Mouse (Mus musculus) neural tube, embryonic 13.5 days (tissue): ENCODE measurements around the gene Sgms1. TPM values are rescaled to one million over a fixed set of nuclear protein-coding genes. Genes with fewer than 3 reads are reported as not detected.

Source experiments
- ATAC-seq: fragments of 200-750 bp; cut with Nextera tagmentation; 2 replicates; pipeline ENCODE4 v1.8.0; 2017; ENCODE audit warnings: low read depth, mild to moderate bottlenecking, moderate TSS enrichment, moderate library complexity
- H3K27ac ChIP-seq: fragments of 300-500 bp; sonication (generic); replicated peaks from 2 replicates; pipeline ENCODE4 v1.5.1; 2015; ENCODE audit warnings: moderate library complexity, mild to moderate bottlenecking, inconsistent platforms
- H3K27me3 ChIP-seq: fragments of 300-500 bp; sonication (generic); 2 replicates; pipeline ENCODE4 v1.6.1; 2015; ENCODE audit warnings: mild to moderate bottlenecking, inconsistent platforms
- H3K36me3 ChIP-seq: fragments of 300-500 bp; sonication (generic); 2 replicates; pipeline ENCODE4 v1.6.1; 2015; ENCODE audit warnings: mild to moderate bottlenecking, inconsistent platforms
- H3K4me1 ChIP-seq: fragments of 300-500 bp; sonication (generic); replicated peaks from 2 replicates; pipeline ENCODE4 v1.6.1; 2015; ENCODE audit warnings: inconsistent platforms
- H3K4me2 ChIP-seq: fragments of 300-500 bp; sonication (generic); 2 replicates; pipeline ENCODE4 v1.6.1; 2015; ENCODE audit warnings: inconsistent platforms, mild to moderate bottlenecking, moderate library complexity
- H3K4me3 ChIP-seq: fragments of 300-500 bp; sonication (generic); 2 replicates; pipeline ENCODE4 v1.5.1; 2015; ENCODE audit warnings: mild to moderate bottlenecking, inconsistent platforms
- H3K9ac ChIP-seq: fragments of 300-500 bp; sonication (generic); 2 replicates; pipeline ENCODE4 v1.6.1; 2015; ENCODE audit warnings: moderate library complexity, mild to moderate bottlenecking, inconsistent platforms
- H3K9me3 ChIP-seq: fragments of 300-500 bp; sonication (generic); 2 replicates; pipeline ENCODE4 v1.6.1; 2016; ENCODE audit warnings: inconsistent platforms
- WGBS: fragments of 180-500 bp; shearing (Covaris S2); methylation state at CpG from one replicate; pipeline ENCODE4 v1.1.7; 2015; 5-methylcytosine and 5-hydroxymethylcytosine counted together
- polyA plus RNA-seq: library from polyadenylated mRNA; unstranded; fragments of >200 nt; fragmentation: Nextera tagmentation; extraction: Ambion mirVana; gene quantifications from 2 replicates; pipeline ENCODE4 v1.2.1, GENCODE M21; 2015

Gene Sgms1
- polyA plus RNA-seq, 1 experiment from 2014 or later, result 18.7 TPM

- ATAC-seq, result no peak
- peaks cover 8% of the 10 kb centered on the region for H3K4me1 ChIP-seq
- WGBS, result 95% methylated on average over 8 of the region's 8 CpGs
- H3K9me3 ChIP-seq, result no peaks in the 10 kb centered on the region
- no peak overlapping the region for H3K9ac ChIP-seq
- no peak overlapping the region for H3K27ac ChIP-seq
- H3K27me3 ChIP-seq, result no peaks in the 10 kb centered on the region
- 0 out of 2 replicates have a peak, but pooled peaks cover 4% of the 10 kb centered on the region for H3K36me3 ChIP-seq
- no peak overlapping the region for H3K4me3 ChIP-seq
- H3K4me2 ChIP-seq, result no peak overlapping the region
Measured at GRCm38 (mm10) chr19:32393758-32394450, 4.4 kb upstream of the Sgms1 start.

GRCm38 (mm10) chr19:32393092-32393745 lies 3.7 kb upstream of the Sgms1 start:
- no peak for ATAC-seq
- Histone ChIP-seq H3K4me2 (no peak overlapping the region), H3K9ac (no peak overlapping the region), H3K9me3 (no peaks in the 10 kb centered on the region), H3K4me3 (no peak overlapping the region), H3K36me3 (0 out of 2 replicates have a peak, but pooled peaks cover 4% of the 10 kb centered on the region), H3K27me3 (no peaks in the 10 kb centered on the region), H3K4me1 (peaks cover 8% of the 10 kb centered on the region), H3K27ac (no peak overlapping the region)
- 89% methylated on average over 4 of the region's 4 CpGs for WGBS

GRCm38 (mm10) chr19:32391441-32391840 lies 1.9 kb upstream of the Sgms1 start:
- ATAC-seq, result no peak
- H3K27ac ChIP-seq, result no peak overlapping the region
- no peaks in the 10 kb centered on the region for H3K9me3 ChIP-seq
- no peaks in the 10 kb centered on the region for H3K27me3 ChIP-seq
- 95% methylated on average over 3 of the region's 3 CpGs for WGBS
- no peak overlapping the region for H3K4me3 ChIP-seq
- no peak overlapping the region for H3K9ac ChIP-seq
- H3K36me3 ChIP-seq, result 0 out of 2 replicates have a peak, but pooled peaks cover 4% of the 10 kb centered on the region
- H3K4me2 ChIP-seq, result no peak overlapping the region
- H3K4me1 ChIP-seq, result peaks cover 20% of the 10 kb centered on the region

GRCm38 (mm10) chr19:32390116-32390515 lies 602 bp upstream of the Sgms1 start:
- Histone ChIP-seq H3K4me3 (peak overlapping the region; percentile 86), H3K27me3 (no peaks in the 10 kb centered on the region), H3K27ac (peak overlapping the region; percentile 97), H3K36me3 (0 out of 2 replicates have a peak, but pooled peaks cover 4% of the 10 kb centered on the region), H3K4me1 (peaks cover 23% of the 10 kb centered on the region), H3K9ac (peak overlapping the region; percentile 95), H3K9me3 (no peaks in the 10 kb centered on the region), H3K4me2 (peak overlapping the region; percentile 90)
- WGBS, result 88% methylated on average over 7 of the region's 7 CpGs
- ATAC-seq, result no peak

GRCm38 (mm10) chr19:32388191-32388921 lies 1.2 kb downstream of the Sgms1 start:
- Histone ChIP-seq H3K9me3 (no peaks in the 10 kb centered on the region), H3K4me1 (peaks cover 23% of the 10 kb centered on the region), H3K4me2 (peak overlapping the region; percentile 90), H3K27me3 (no peaks in the 10 kb centered on the region), H3K4me3 (peak overlapping the region; percentile 86), H3K27ac (peak overlapping the region; percentile 97), H3K9ac (peak overlapping the region; percentile 95), H3K36me3 (0 out of 2 replicates have a peak, but pooled peaks cover 4% of the 10 kb centered on the region)
- peak; percentile 93 for ATAC-seq
- WGBS, result under 1% methylated on average over 73 of the region's 75 CpGs

- peak; percentile 38 for ATAC-seq
- Histone ChIP-seq H3K9me3 (no peaks in the 10 kb centered on the region), H3K9ac (peak overlapping the region; percentile 95), H3K27me3 (no peaks in the 10 kb centered on the region), H3K4me2 (peak overlapping the region; percentile 90), H3K36me3 (0 out of 2 replicates have a peak, but pooled peaks cover 4% of the 10 kb centered on the region), H3K4me3 (peak overlapping the region; percentile 86), H3K27ac (peak overlapping the region; percentile 97), H3K4me1 (peaks cover 23% of the 10 kb centered on the region)
- WGBS, result under 1% methylated on average over 55 of the region's 74 CpGs
Measured at GRCm38 (mm10) chr19:32387403-32388190, 1.9 kb downstream of the Sgms1 start.

- peaks cover 24% of the 10 kb centered on the region for H3K4me1 ChIP-seq
- peak overlapping the region; percentile 90 for H3K4me2 ChIP-seq
- WGBS, result 23% methylated on average over 19 of the region's 19 CpGs
- H3K4me3 ChIP-seq, result peak overlapping the region; percentile 86
- ATAC-seq, result no peak
- H3K27me3 ChIP-seq, result no peaks in the 10 kb centered on the region
- no peak overlapping the region for H3K27ac ChIP-seq
- no peaks in the 10 kb centered on the region for H3K9me3 ChIP-seq
- H3K9ac ChIP-seq, result peak overlapping the region; percentile 95
- H3K36me3 ChIP-seq, result 0 out of 2 replicates have a peak, but pooled peaks cover 4% of the 10 kb centered on the region
Measured at GRCm38 (mm10) chr19:32386556-32387402, 2.7 kb downstream of the Sgms1 start.

- ATAC-seq, result no peak
Measured at GRCm38 (mm10) chr19:32383738-32384137, 5.8 kb downstream of the Sgms1 start.

GRCm38 (mm10) chr19:32381511-32381961 lies 8.0 kb downstream of the Sgms1 start:
- Histone ChIP-seq H3K4me3 (no peak overlapping the region), H3K4me1 (peaks cover 37% of the 10 kb centered on the region), H3K9ac (no peak overlapping the region), H3K36me3 (no peaks in the 10 kb centered on the region), H3K9me3 (no peaks in the 10 kb centered on the region), H3K4me2 (no peak overlapping the region), H3K27ac (0 out of 2 replicates have a peak overlapping the region, but pooled peaks have one; percentile 42), H3K27me3 (no peaks in the 10 kb centered on the region)
- no peak; the same call in 1 of the 2 replicates for ATAC-seq
- WGBS, result 44% methylated on average over 3 of the region's 3 CpGs

More at GRCm38 (mm10) chr19:32383738-32384137, 5.8 kb downstream of the Sgms1 start:
- Histone ChIP-seq H3K9ac (no peak overlapping the region), H3K9me3 (no peaks in the 10 kb centered on the region), H3K27me3 (no peaks in the 10 kb centered on the region), H3K27ac (no peak overlapping the region), H3K36me3 (no peaks in the 10 kb centered on the region), H3K4me2 (no peak overlapping the region), H3K4me3 (no peak overlapping the region), H3K4me1 (peaks cover 31% of the 10 kb centered on the region)
- 91% methylated on average over 8 of the region's 8 CpGs for WGBS

- no peak overlapping the region for H3K4me2 ChIP-seq
- H3K27me3 ChIP-seq, result no peaks in the 10 kb centered on the region
- H3K36me3 ChIP-seq, result no peaks in the 10 kb centered on the region
- H3K9ac ChIP-seq, result no peak overlapping the region
- H3K4me1 ChIP-seq, result peaks cover 34% of the 10 kb centered on the region
- no peaks in the 10 kb centered on the region for H3K9me3 ChIP-seq
- no peak overlapping the region for H3K4me3 ChIP-seq
- WGBS, result 93% methylated on average over 11 of the region's 11 CpGs
- no peak overlapping the region for H3K27ac ChIP-seq
- no peak for ATAC-seq
Measured at GRCm38 (mm10) chr19:32380748-32381147, 8.8 kb downstream of the Sgms1 start.
